9 mouse cellular contexts compared by ENCODE assay signal in the genomic region with DNA sequence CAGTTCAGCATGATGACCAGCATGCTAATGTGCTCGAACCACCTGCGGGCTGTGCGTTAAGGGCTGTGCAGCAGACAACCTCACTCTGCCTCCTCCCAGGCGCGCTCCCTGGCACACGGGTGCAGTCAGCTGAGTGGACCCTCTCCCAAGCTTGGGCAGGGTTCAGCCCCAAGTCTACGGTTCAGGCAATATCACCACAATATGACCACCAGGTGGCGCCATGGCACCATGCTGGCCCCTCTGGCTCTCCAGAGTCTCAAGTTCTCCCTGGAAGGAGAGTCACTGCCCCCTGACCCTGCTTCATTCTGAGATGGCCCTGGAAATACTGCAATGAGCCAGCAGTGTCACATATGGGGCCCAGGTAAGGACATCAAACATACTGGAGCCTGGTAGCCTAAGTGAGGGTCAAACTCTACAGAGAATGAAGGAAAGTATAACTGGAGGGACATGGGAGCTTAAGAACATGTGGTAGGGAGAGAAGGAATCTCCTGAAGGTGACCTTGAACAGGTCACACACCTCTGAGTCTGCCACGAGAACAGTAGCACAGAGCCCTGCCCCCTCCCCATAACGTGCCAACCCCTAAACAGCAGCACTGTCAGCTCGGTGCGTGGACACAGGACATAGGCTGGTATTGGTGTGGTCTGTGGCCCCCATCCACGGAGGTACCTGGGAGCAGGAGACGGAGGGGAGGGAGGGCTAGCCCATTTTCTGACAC. TPM values are rescaled to one million over a fixed set of nuclear protein-coding genes. Genes with fewer than 3 reads are reported as not detected.
DNase-seq lines count a peak whose midpoint lies in the region; ATAC-seq and TF ChIP-seq lines count a peak whose summit lies in the region.
"Had no signal": no experiment of that assay in that cellular context is flagged by ENCODE, and none has a peak within 500 bp of the region (broad histone marks: within the 10 kb centered on the region; RNA-seq: fewer than 3 reads in every experiment).

No protein-coding gene starts in this region.

- TF ChIP-seq CTCF in spleen, adult 2 months (IDR thresholded peaks at IDR 0.05; ENCODE audit: extremely low read depth, insufficient read depth, insufficient read length, insufficient replicate concordance), result peak; percentile 88; the same call in 1 of the 2 replicates

- peak; percentile 61 for DNase-seq in gastrocnemius, adult 18-20 months (ENCODE audit: low spot score)
- no peak for DNase-seq in gastrocnemius, postnatal 25 days
- DNase-seq in embryo, embryonic 11 days, result peak; percentile 83
- peak; percentile 93 for DNase-seq in heart, adult 11 months
- peak; percentile 82 for DNase-seq in kidney, adult 18-20 months
- DNase-seq in left cerebral cortex, postnatal 36 days (ENCODE audit: low spot score in 2 of 2), result peak; percentile 70 to 77
- DNase-seq in spleen, adult 2 months (ENCODE audit: low read depth in 1 of 2, low spot score in 2 of 2), result peak; percentile 23 to 56

- H3K9ac ChIP-seq in midbrain, embryonic 15.5 days, result no peak overlapping the region

- TF ChIP-seq POLR2A in spleen, adult 2 months (IDR thresholded peaks at IDR 0.05; ENCODE audit: low read depth, low read length), result no peak

- peak; percentile 70 for ATAC-seq in midbrain, embryonic 15.5 days (replicated peaks)

- 33% methylated on average over 14 of the region's 14 CpGs for WGBS in midbrain, embryonic 15.5 days
- WGBS in spleen, adult 2 months, result 39% methylated on average over 14 of the region's 14 CpGs

- intact Hi-C loops in left cerebral cortex, postnatal 36 days (cut with DNase I), result loop anchor here (1.0 to 10.0 kb wide), 3 partner anchors 34 to 297 kb away; partner anchors contain the start of gene Cacna1h

- H3K27me3 ChIP-seq in midbrain, embryonic 15.5 days (replicated peaks), result peaks cover 4% of the 10 kb centered on the region; the same call in 1 of the 2 replicates
- no peaks in the 10 kb centered on the region for H3K27me3 ChIP-seq in spleen, adult 2 months (ENCODE audit: control insufficient read depth, insufficient read depth, low read length)

- H3K4me3 ChIP-seq in midbrain, embryonic 15.5 days, result no peak overlapping the region
- H3K4me3 ChIP-seq in spleen, adult 2 months (ENCODE audit: extremely low read depth, insufficient read depth, insufficient read length), result no peak overlapping the region

- H3K27ac ChIP-seq in midbrain, embryonic 15.5 days, result no peak overlapping the region
- H3K27ac ChIP-seq in spleen, adult 2 months (ENCODE audit: insufficient read depth, low read length), result no peak overlapping the region

- no peak overlapping the region for H3K4me2 ChIP-seq in midbrain, embryonic 15.5 days

- H3K4me1 ChIP-seq in midbrain, embryonic 15.5 days, result peaks cover 22% of the 10 kb centered on the region
- no peaks in the 10 kb centered on the region for H3K4me1 ChIP-seq in spleen, adult 2 months (ENCODE audit: control insufficient read depth, insufficient read depth, insufficient read length)

- no peaks in the 10 kb centered on the region for H3K36me3 ChIP-seq in midbrain, embryonic 15.5 days (replicated peaks)
- no peaks in the 10 kb centered on the region for H3K36me3 ChIP-seq in spleen, adult 2 months (ENCODE audit: control insufficient read depth, insufficient read depth, low read length)

- H3K9me3 ChIP-seq in midbrain, embryonic 15.5 days, result no peaks in the 10 kb centered on the region

RNA-seq across cellular contexts. Expression of gene Tpsg1, which starts 28.9 kb away (rescaled TPM):
- total RNA-seq in gastrocnemius, adult 18-20 months (2021), result under 1 TPM; 0.30 to 0.31 TPM
- total RNA-seq in gastrocnemius, postnatal 25 days (2021), result not detected
- total RNA-seq in left cerebral cortex, postnatal 36 days (2021), result not detected
- polyA plus RNA-seq in midbrain, embryonic 15.5 days (2015; fragmentation: Nextera tagmentation; extraction: Ambion mirVana), result 0.79 and 0.93 TPM in 2 replicates
- polyA plus RNA-seq in spleen, adult 2 months (2012; rRNA removed), result 0.09 TPM in 1 of 2 replicates, not detected in the other
- total RNA-seq: neutrophil, adult 5-6 weeks had no signal

RNA-seq across cellular contexts. Expression of gene Tpsb2, which starts 31.9 kb away (rescaled TPM):
- 1 to 10 TPM; 4.7 to 5.8 TPM for total RNA-seq in gastrocnemius, adult 18-20 months (2021)
- 1 to 10 TPM; 3.4 to 7.6 TPM for total RNA-seq in gastrocnemius, postnatal 25 days (2021)
- total RNA-seq in left cerebral cortex, postnatal 36 days (2021), result not detected
- 0.15 and 0.70 TPM in 2 replicates for polyA plus RNA-seq in midbrain, embryonic 15.5 days (2015; fragmentation: Nextera tagmentation; extraction: Ambion mirVana)
- 1.2 and 1.6 TPM in 2 replicates for polyA plus RNA-seq in spleen, adult 2 months (2012; rRNA removed)
- total RNA-seq: neutrophil, adult 5-6 weeks had no signal

RNA-seq across cellular contexts. Expression of gene Cacna1h, which starts 35.6 kb away (rescaled TPM):
- total RNA-seq in gastrocnemius, adult 18-20 months (2021), result 1 to 10 TPM in 1 of 2 experiments, under 1 TPM in 1; 0.81 to 1.1 TPM
- 1 to 10 TPM; 1.5 to 1.6 TPM for total RNA-seq in gastrocnemius, postnatal 25 days (2021)
- total RNA-seq in left cerebral cortex, postnatal 36 days (2021), result 10 to 100 TPM; 29.7 to 53.7 TPM
- 14.2 and 15.7 TPM in 2 replicates for polyA plus RNA-seq in midbrain, embryonic 15.5 days (2015; fragmentation: Nextera tagmentation; extraction: Ambion mirVana)
- polyA plus RNA-seq in spleen, adult 2 months (2012; rRNA removed), result 11.6 and 14.4 TPM in 2 replicates

RNA-seq across cellular contexts. Expression of gene Tpsab1, which starts 52.6 kb away (rescaled TPM):
- total RNA-seq in gastrocnemius, adult 18-20 months (2021), result 1 to 10 TPM; 2.0 to 3.4 TPM
- 1 to 10 TPM; 1.3 to 3.1 TPM for total RNA-seq in gastrocnemius, postnatal 25 days (2021)
- total RNA-seq in left cerebral cortex, postnatal 36 days (2021), result not detected
- not detected in 2 replicates for polyA plus RNA-seq in midbrain, embryonic 15.5 days (2015; fragmentation: Nextera tagmentation; extraction: Ambion mirVana)
- polyA plus RNA-seq in spleen, adult 2 months (2012; rRNA removed), result 0.11 TPM in 1 of 2 replicates, not detected in the other
- total RNA-seq: neutrophil, adult 5-6 weeks had no signal

RNA-seq across cellular contexts. Expression of gene Tekt4, which starts 56.5 kb away (rescaled TPM):
- total RNA-seq in gastrocnemius, adult 18-20 months (2021), result not detected
- not detected for total RNA-seq in gastrocnemius, postnatal 25 days (2021)
- 1 to 10 TPM; 1.8 to 3.5 TPM for total RNA-seq in left cerebral cortex, postnatal 36 days (2021)
- polyA plus RNA-seq in midbrain, embryonic 15.5 days (2015; fragmentation: Nextera tagmentation; extraction: Ambion mirVana), result 1.2 TPM in 2 replicates
- polyA plus RNA-seq in spleen, adult 2 months (2012; rRNA removed), result 0.06 TPM in 1 of 2 replicates, not detected in the other
- total RNA-seq: neutrophil, adult 5-6 weeks had no signal

Comparison
In these comparisons a context has a peak if more than half of its experiments do, and no peak if none do; other contexts are left out.
1. RNA of gene Tpsb2, which starts 31.9 kb away (total RNA-seq): 3.4 to 7.6 TPM in gastrocnemius, postnatal 25 days and 4.7 to 5.8 TPM in gastrocnemius, adult 18-20 months; not detected in left cerebral cortex, postnatal 36 days; every median in the first group is over 4 times any median in the second.
2. RNA of gene Cacna1h, which starts 35.6 kb away (total RNA-seq): 29.7 to 53.7 TPM in left cerebral cortex, postnatal 36 days; 1.5 to 1.6 TPM in gastrocnemius, postnatal 25 days and 0.81 to 1.1 TPM in gastrocnemius, adult 18-20 months; every median in the first group is over 10 times any median in the second.